Mouse (Mus musculus): ENCODE data around the gene Khdrbs1.

- TF ChIP-seq CTCF (IDR thresholded peaks at IDR 0.05; ENCODE audit: borderline replicate concordance, insufficient read depth, low read depth, low read length) (no peak), POLR2A (IDR thresholded peaks at IDR 0.05; ENCODE audit: borderline replicate concordance, insufficient read depth, low read length) (no peak)
Observed at GRCm38 (mm10) chr4:129755455-129755854, 13.4 kb upstream of the Khdrbs1 start.

Measured in cerebellum, adult 2 months (tissue).